11 mouse cellular contexts compared by ENCODE assay signal in the genomic region with DNA sequence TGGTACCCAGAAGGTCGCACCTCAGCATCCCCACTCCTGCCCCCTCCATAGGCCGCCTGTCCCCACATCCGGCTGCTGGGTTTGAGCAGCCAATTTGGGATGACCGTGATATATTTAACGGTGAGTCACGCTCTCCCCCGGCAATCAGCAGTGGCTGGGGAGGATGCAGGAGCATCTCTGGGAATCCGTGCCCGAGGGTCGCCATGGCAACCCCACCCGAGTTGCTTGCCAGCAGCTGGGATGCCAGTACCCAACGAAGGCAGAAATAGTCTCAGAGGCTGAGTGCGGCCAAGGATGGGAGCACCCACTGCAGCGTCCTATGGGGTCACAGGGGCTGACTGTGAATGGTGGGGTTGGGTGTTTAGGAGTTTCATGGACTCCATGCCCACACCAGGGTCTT. TPM values are rescaled to one million over a fixed set of nuclear protein-coding genes. Genes with fewer than 3 reads are reported as not detected.
A peak's percentile ranks its signal among the peaks of the same experiment; 100 is the strongest.
DNase-seq lines count a peak whose midpoint lies in the region; ATAC-seq and TF ChIP-seq lines count a peak whose summit lies in the region.
"Had no signal": no experiment of that assay in that cellular context is flagged by ENCODE, and none has a peak within 500 bp of the region (broad histone marks: within the 10 kb centered on the region; RNA-seq: fewer than 3 reads in every experiment).

No protein-coding gene starts in this region.

- TF ChIP-seq CTCF in layer of hippocampus, adult 2 months (conservative IDR thresholded peaks at IDR 0.05) = no peak

- H3K36me3 ChIP-seq in neural tube, embryonic 12.5 days = no peaks in the 10 kb centered on the region
- H3K36me3 ChIP-seq in midbrain, embryonic 13.5 days = no peaks in the 10 kb centered on the region

- no peak overlapping the region for H3K27ac ChIP-seq in neural tube, embryonic 12.5 days
- peak overlapping the region; percentile 91 for H3K27ac ChIP-seq in layer of hippocampus, adult 2 months
- peak overlapping the region; percentile 59 for H3K27ac ChIP-seq in midbrain, embryonic 13.5 days

- WGBS in neural tube, embryonic 12.5 days = 44% methylated on average over 14 of the region's 14 CpGs
- whole genome bisulfite sequencing in midbrain, embryonic 13.5 days = 32% methylated on average over 14 of the region's 14 CpGs

- H3K4me3 ChIP-seq in neural tube, embryonic 12.5 days = no peak overlapping the region
- peak overlapping the region; percentile 33 for H3K4me3 ChIP-seq in layer of hippocampus, adult 2 months
- H3K4me3 ChIP-seq in midbrain, embryonic 13.5 days (replicated peaks) = no peak overlapping the region
- H3K4me3 ChIP-seq: erythroblast, embryonic 14.5 days had no signal

- ATAC-seq in neural tube, embryonic 12.5 days (ENCODE audit: low FRiP score, low read depth) = peak; percentile 41; the same call in 1 of the 2 replicates
- peak; percentile 69 for ATAC-seq in midbrain, embryonic 13.5 days

- intact Hi-C loops in gastrocnemius, postnatal 14 days (cut with DNase I; ENCODE audit: low total_unique reads) = no loop called here

- H3K27me3 ChIP-seq in neural tube, embryonic 12.5 days (replicated peaks) = no peaks in the 10 kb centered on the region
- H3K27me3 ChIP-seq in midbrain, embryonic 13.5 days = no peaks in the 10 kb centered on the region

- peaks cover 8% of the 10 kb centered on the region; the same call in 1 of the 2 replicates for H3K4me1 ChIP-seq in neural tube, embryonic 12.5 days
- H3K4me1 ChIP-seq in midbrain, embryonic 13.5 days (replicated peaks) = peaks cover 24% of the 10 kb centered on the region

- DNase-seq in neural tube, embryonic 10.5 days (ENCODE audit: extremely low spot score, low spot score) = no peak
- peak; percentile 92 to 93 for DNase-seq in layer of hippocampus, adult 2 months (ENCODE audit: low spot score in 2 of 2)
- DNase-seq in spleen, adult 18-20 months = no peak
- no peak for DNase-seq in urinary bladder, postnatal 14 days (ENCODE audit: low spot score)
- no peak for DNase-seq in testis, postnatal 14 days (ENCODE audit: low spot score)
- no peak for DNase-seq in gastrocnemius, postnatal 14 days
- DNase-seq: adrenal gland, postnatal 36 days; kidney, adult 18-20 months had no signal

- no peaks in the 10 kb centered on the region for H3K9me3 ChIP-seq in neural tube, embryonic 12.5 days
- H3K9me3 ChIP-seq in midbrain, embryonic 13.5 days = no peaks in the 10 kb centered on the region

- no peak overlapping the region for H3K9ac ChIP-seq in neural tube, embryonic 12.5 days
- H3K9ac ChIP-seq in midbrain, embryonic 13.5 days (replicated peaks) = peak overlapping the region; percentile 28; the same call in 1 of the 2 replicates

- no peak overlapping the region for H3K4me2 ChIP-seq in neural tube, embryonic 12.5 days (replicated peaks)
- H3K4me2 ChIP-seq in midbrain, embryonic 13.5 days (replicated peaks) = peak overlapping the region; percentile 14; the same call in 1 of the 2 replicates

RNA-seq across cellular contexts. Expression of a gene that starts 53.0 kb away (rescaled TPM):
- 1.2 and 1.3 TPM in 2 replicates for polyA plus RNA-seq in neural tube, embryonic 12.5 days (2016; fragmentation: Nextera tagmentation; extraction: Ambion mirVana)
- total RNA-seq in layer of hippocampus, adult 2 months (2021) = 100 to 1,000 TPM; 103 to 105 TPM
- polyA plus RNA-seq in midbrain, embryonic 13.5 days (2015; fragmentation: Nextera tagmentation; extraction: Ambion mirVana) = 2.1 and 2.3 TPM in 2 replicates
- 10 to 100 TPM; 21.2 to 23.8 TPM for total RNA-seq in gastrocnemius, postnatal 14 days (2021)
- polyA plus RNA-seq: erythroblast, embryonic 14.5 days had no signal

Comparison
In these comparisons a context has a peak if more than half of its experiments do, and no peak if none do; other contexts are left out.
1. DNase-seq: peak in layer of hippocampus, adult 2 months (2 of 2); none in neural tube, embryonic 10.5 days (single experiment), spleen, adult 18-20 months (0 of 2), urinary bladder, postnatal 14 days (single experiment), testis, postnatal 14 days (single experiment) and gastrocnemius, postnatal 14 days (single experiment).
2. RNA of a gene that starts 53.0 kb away (total RNA-seq): 103 to 105 TPM in layer of hippocampus, adult 2 months; 21.2 to 23.8 TPM in gastrocnemius, postnatal 14 days; every median in the first group is over 4 times any median in the second.